Comparison of ENCODE assay signal across 8 mouse cellular contexts in genomic region chr3:129590548-129591226, GRCm38 (mm10). TPM values are rescaled to one million over a fixed set of nuclear protein-coding genes. Genes with fewer than 3 reads are reported as not detected.
A peak's percentile ranks its signal among the peaks of the same experiment; 100 is the strongest.
DNase-seq lines count a peak whose midpoint lies in the region; ATAC-seq lines count a peak whose summit lies in the region.
"Had no signal": no experiment of that assay in that cellular context is flagged by ENCODE, and none has a peak within 500 bp of the region (broad histone marks: within the 10 kb centered on the region; RNA-seq: fewer than 3 reads in every experiment).

No protein-coding gene starts in this region.

- H3K4me3 ChIP-seq in heart, embryonic 11.5 days (ENCODE audit: low read depth, low read length), result no peak overlapping the region

- no peaks in the 10 kb centered on the region for H3K27me3 ChIP-seq in heart, embryonic 11.5 days (ENCODE audit: control insufficient read depth, insufficient read depth, low read length)

- 70% methylated on average over 17 of the region's 17 CpGs for WGBS in heart, embryonic 11.5 days (ENCODE audit: insufficient replicate concordance)

- ATAC-seq in heart, embryonic 11.5 days (replicated peaks; ENCODE audit: insufficient number of reproducible peaks, low FRiP score, low TSS enrichment), result no peak; the same call in 1 of the 2 replicates
- no peak for ATAC-seq in erythroid progenitor cell, adult 5-6 weeks (replicated peaks; ENCODE audit: low FRiP score, poor library complexity, severe bottlenecking)

- peak overlapping the region; percentile 80 for H3K27ac ChIP-seq in heart, embryonic 11.5 days (ENCODE audit: low read depth, low read length)
- H3K27ac ChIP-seq: liver, embryonic 14.5 days had no signal

- DNase-seq in CD8-positive naive resting alpha-beta T cell, adult 2 months (ENCODE audit: low read depth in 2 of 2, low spot score in 2 of 2), result peak; percentile 73 to 77
- DNase-seq in ZHBTc4 (ENCODE audit: low read depth, low spot score), result peak; percentile 72
- peak; percentile 59 to 60 for DNase-seq in left cerebral cortex, postnatal 10 days (ENCODE audit: extremely low spot score in 1 of 2, low spot score in 2 of 2)
- peak; percentile 64 for DNase-seq in right cerebral cortex, postnatal 14 days
- DNase-seq in kidney, postnatal 4 days, result no peak

- H3K4me2 ChIP-seq in heart, embryonic 11.5 days, result 0 out of 2 replicates have a peak overlapping the region, but pooled peaks have one; percentile 1

- H3K36me3 ChIP-seq in heart, embryonic 11.5 days (ENCODE audit: control insufficient read depth, insufficient read depth, low read length), result no peaks in the 10 kb centered on the region

- no peaks in the 10 kb centered on the region for H3K9me3 ChIP-seq in heart, embryonic 11.5 days (replicated peaks; ENCODE audit: control insufficient read depth, low read length)

- intact Hi-C loops in left cerebral cortex, postnatal 10 days (cut with DNase I), result no loop called here

- no peak overlapping the region for H3K9ac ChIP-seq in heart, embryonic 11.5 days (ENCODE audit: low read depth, low read length)
- H3K9ac ChIP-seq: liver, embryonic 14.5 days had no signal

- H3K4me1 ChIP-seq in heart, embryonic 11.5 days (ENCODE audit: control insufficient read depth, insufficient read depth, low read length), result peaks cover 26% of the 10 kb centered on the region

RNA-seq across cellular contexts. Expression of gene Elovl6, which starts 58.5 kb away (rescaled TPM):
- 20.9 and 22.8 TPM in 2 replicates for polyA plus RNA-seq in heart, embryonic 11.5 days (2014; fragmentation: Nextera tagmentation; extraction: Ambion mirVana)
- 10 to 100 TPM; 45.5 to 46.1 TPM for total RNA-seq in left cerebral cortex, postnatal 10 days (2021)
- total RNA-seq in erythroid progenitor cell, adult 5-6 weeks (2015; ENCODE audit: low replicate concordance), result 1.4 and 7.5 TPM in 2 replicates
- 0.23 and 0.51 TPM in 2 replicates for total RNA-seq in erythroid progenitor cell, adult 5-6 weeks (2017; ENCODE audit: low replicate concordance)

Comparison
In these comparisons a context has a peak if more than half of its experiments do, and no peak if none do; other contexts are left out.
1. DNase-seq: peak in CD8-positive naive resting alpha-beta T cell, adult 2 months (2 of 2), ZHBTc4 (single experiment), left cerebral cortex, postnatal 10 days (2 of 2) and right cerebral cortex, postnatal 14 days (single experiment); none in kidney, postnatal 4 days (0 of 2).
2. RNA of gene Elovl6, which starts 58.5 kb away (total RNA-seq): 45.5 to 46.1 TPM in left cerebral cortex, postnatal 10 days; 0.23 to 7.5 TPM in erythroid progenitor cell, adult 5-6 weeks; every median in the first group is over 4 times any median in the second.